Mouse (Mus musculus): Measurements from ENCODE around the gene E130116L18Rik. TPM values are rescaled to one million over a fixed set of nuclear protein-coding genes. Genes with fewer than 3 reads are reported as not detected.
"Not testable (repeated sequence)": the region's sequence is repeated elsewhere in the genome, so short reads cannot be mapped to it uniquely, and the experiment has no call there.

Gene E130116L18Rik
- total RNA-seq (2022): not detected

DNA sequence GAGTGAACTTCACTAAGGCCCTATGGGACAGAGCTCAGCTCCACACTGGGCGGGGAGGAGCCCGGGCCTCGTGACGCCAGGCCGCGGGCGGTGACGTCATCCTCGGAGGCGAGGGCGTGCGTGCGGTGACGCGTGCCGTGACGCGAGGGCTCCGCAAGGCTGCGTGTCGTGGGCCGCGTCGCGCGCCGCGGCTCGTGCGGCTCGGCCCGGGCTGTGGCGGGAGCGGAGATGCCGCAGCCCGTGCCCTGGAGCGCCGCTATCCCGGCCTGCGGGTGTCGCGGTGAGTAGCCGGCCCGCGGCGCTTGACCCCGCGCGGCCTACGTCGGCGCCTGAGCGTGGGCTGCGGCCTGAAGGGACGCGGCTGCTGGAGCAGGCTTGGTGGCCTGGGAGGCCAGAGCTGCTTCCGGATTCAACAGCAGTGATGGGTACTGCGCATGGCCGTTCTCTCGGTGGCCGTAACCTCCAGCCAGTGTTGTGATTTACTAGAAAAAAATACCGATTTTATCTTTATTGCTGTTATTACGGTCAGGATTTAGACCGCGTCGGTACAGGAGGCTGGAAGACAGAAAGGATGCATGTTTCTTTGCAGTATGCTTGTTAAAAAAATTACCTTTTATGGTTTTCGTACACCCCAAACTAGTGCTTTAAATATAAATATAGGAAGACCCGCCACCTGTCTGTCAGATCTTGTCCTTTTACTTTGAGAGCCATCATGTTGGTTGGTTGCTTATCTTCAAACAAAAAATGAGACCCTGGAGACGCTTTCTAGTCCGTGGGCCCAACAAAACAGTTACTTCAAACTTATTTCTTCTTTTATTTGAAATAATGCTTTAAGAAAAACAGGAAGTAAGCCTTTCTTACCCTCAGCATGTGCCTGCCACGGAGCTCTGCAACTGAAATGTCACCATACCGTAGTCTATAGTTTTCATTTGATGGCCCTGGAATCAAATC, at the start of gene E130116L18Rik:
TSS of gene E130116L18Rik (minus strand) at position 402 of the 951 bp plus-strand sequence.
- peak; percentile 82 to 89 for DNase-seq (ENCODE audit: low spot score in 2 of 2)

DNA sequence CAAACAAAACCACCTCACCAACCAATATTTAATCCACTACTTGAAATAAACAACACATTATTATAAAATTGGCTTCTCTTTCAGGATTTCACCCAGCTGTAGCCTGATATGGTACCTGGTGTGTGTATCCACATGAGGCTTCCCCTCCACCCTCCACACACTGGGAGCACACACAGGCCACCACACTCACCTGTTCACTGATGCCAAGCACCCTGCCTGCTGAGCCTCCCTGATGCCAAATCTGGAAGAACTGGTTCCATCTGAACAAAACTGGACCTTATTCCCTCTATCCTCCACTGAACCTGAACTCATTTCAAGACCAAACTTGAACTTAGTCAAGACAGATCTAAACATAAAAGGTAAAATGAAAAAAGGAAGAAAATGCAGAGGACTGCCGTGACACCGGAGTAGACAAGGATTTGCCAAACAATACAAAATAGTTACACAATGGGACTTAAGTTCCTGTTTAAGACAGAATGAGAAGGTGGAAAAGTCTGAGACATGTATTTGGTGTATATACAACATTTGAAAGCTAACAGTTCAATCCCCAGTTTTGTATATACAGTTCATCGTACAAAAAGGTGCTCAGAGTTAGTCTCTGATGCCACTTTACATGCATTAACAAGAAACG, 45.4 kb upstream of the E130116L18Rik start:
- no peak for DNase-seq (ENCODE audit: low spot score in 2 of 2)

GRCm38 (mm10) chr5:25262266-25262665, 39.3 kb upstream of the E130116L18Rik start:
- DNase-seq (ENCODE audit: low spot score in 2 of 2): no peak

- DNase-seq (ENCODE audit: low spot score in 2 of 2): no peak
Observed at GRCm38 (mm10) chr5:25261452-25261851, 38.5 kb upstream of the E130116L18Rik start.

DNA sequence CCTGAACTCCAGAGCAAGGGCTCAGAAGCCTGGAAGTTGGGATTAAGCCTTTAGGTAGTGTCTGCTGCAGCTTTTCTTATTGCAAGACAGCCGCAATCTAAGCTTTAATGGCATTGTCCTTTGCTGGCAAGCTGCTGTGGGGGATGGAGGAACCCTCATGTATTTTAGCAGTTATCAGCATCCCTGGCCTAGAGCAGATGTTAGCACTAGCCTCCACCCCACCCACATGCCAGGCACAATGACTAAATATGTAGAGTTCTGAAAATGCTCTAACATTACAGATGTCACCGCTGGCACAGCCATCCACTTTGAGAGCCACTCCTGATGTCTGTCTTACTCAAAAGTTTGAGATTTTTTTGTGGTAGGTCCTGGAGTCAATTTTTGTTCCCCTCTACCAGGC, 33.7 kb upstream of the E130116L18Rik start:
- DNase-seq (ENCODE audit: low spot score in 2 of 2): peak in 1 of 2 experiments; percentile 21

- DNase-seq (ENCODE audit: low spot score in 2 of 2): no peak
Observed at GRCm38 (mm10) chr5:25254491-25254890, 31.5 kb upstream of the E130116L18Rik start.

DNA sequence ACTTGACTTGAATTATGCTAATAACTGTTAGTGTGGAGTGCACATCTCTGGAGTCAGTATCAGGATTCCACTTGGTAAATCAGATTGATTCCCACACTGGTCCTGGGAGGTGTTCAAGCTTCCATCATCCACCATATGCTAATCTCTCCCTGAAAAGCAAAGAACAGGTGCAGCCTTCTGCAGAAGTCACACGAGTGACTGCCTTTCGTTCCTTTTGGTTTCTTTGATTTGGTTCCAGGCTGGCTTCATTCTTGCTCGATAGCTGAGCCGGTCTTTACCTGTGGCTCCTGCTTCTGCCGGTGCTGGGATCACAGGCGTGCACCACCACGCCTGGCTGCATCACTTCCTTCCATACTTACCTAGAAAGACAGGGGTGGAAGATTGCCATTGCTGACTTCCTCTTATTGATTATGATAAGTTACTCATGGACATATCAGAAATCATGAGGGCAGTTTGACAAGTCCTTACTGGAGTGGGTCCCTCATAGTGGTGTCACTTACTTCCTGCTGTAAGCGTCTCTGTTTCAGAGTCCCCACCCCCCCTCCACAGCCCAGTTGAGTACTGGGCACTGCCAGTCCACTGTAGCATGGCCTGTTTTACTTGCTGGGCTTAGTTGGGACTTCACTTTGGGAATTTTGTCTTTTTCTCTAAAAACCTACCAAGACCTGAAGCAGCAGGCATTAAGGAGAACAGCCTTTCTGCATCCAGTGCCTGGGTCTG, 30.0 kb upstream of the E130116L18Rik start:
- DNase-seq (ENCODE audit: low spot score in 2 of 2): no peak

DNA sequence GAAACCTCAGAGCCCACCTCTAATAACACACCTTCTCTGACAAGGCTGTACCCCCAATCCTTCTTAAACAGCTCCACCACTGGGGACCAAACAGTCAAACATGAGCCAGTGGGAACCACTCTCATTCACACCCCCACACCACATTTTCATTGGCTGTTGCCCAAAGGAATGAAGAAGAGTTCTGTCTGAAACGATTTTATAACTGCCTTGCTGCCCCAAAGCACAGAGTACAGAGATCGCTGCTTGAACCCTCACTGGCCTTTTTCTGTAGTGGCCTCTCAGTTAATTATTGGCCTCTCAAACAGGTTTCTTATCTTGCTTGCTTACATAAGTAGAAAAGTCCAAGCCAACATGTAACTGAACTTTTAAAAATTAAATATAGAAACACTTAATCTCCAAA, 29.5 kb upstream of the E130116L18Rik start:
- no peak for DNase-seq (ENCODE audit: low spot score in 2 of 2)

DNA sequence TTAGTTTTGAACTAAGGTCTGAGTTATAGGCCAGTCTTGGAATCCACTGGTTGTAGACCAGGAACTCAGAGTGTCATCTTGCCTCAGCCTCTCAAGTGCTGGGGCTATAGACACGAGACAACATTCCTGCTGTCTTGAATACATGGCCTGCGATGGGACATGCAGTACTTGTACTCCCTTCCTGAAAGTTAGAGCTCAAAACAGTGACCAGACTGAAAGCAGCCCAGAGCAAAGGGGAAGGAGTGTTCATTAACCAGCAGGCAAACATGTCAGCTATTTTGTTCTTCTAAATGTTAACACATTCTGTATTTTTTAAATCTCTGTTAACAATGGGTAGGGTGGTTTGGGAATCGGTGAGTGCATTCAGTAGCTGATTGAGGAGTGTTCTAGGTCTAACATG, 24.1 kb upstream of the E130116L18Rik start:
- no peak for DNase-seq (ENCODE audit: low spot score in 2 of 2)

DNA sequence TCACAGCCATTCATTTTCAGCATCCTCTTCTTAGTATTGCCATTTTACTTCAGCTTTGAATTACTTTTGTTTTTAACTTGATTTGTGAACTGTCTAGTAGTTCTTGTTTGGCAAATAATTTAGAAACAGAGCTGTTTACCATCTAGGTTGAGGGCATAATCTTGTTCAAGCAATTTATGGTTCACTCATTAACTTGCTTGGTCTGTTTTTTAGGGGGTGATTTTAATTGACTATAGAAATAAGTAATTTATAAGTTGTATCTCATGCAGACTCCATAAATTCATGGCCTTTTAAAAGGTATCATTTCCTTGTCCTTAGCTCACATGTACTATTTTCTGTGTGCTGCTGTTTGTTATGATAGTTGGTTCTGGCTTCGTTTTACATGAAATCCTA, 23.5 kb upstream of the E130116L18Rik start:
- no peak for DNase-seq (ENCODE audit: low spot score in 2 of 2)

GRCm38 (mm10) chr5:25245806-25246472, 23.0 kb upstream of the E130116L18Rik start:
- no peak for DNase-seq (ENCODE audit: low spot score in 2 of 2)

GRCm38 (mm10) chr5:25243101-25243500, 20.1 kb upstream of the E130116L18Rik start:
- no peak for DNase-seq (ENCODE audit: low spot score in 2 of 2)

DNA sequence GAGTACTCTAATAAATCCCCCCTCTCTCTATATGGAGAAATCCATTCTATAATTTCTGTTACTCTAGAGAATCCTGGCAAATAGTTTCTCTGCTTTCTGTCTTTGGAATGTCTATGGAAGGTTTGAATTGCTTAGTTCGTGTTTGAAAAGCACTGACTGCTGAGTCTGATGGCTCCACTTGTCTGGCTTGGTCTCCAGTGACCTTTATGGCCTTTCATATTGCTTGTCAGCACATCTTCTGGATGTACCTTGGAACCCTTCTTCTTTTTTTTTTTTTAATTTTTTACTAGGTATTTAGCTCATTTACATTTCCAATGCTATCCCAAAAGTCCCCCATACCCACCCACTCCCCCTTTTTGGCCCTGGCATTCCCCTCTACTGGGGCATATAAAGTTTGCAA, 1.4 kb upstream of the E130116L18Rik start:
- DNase-seq (ENCODE audit: low spot score in 2 of 2): not testable (repeated sequence)

DNA sequence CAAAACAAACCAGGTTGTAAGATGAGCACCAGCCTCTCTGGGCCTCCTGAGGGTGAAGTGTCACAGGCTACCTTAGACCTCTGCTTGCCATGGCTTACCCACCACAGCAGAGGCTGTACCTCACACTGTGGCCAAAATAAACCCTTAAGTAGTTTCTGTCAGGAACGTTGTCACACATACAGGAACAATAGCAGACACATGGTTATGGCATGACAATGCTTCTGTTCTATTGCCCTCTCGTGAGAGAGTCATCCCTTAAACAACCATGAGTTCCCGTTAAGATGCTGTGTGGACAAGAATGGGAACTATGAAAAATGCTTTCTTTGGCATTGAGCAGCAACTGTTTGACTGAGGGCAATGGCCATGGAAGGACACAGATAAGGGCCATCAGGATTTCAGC, 1.3 kb downstream of the E130116L18Rik start, which contains the start of gene Galnt11:
TSS of gene Galnt11 (plus strand) at position 301 of the 400 bp plus-strand sequence.
- no peak for DNase-seq (ENCODE audit: low spot score in 2 of 2)

DNA sequence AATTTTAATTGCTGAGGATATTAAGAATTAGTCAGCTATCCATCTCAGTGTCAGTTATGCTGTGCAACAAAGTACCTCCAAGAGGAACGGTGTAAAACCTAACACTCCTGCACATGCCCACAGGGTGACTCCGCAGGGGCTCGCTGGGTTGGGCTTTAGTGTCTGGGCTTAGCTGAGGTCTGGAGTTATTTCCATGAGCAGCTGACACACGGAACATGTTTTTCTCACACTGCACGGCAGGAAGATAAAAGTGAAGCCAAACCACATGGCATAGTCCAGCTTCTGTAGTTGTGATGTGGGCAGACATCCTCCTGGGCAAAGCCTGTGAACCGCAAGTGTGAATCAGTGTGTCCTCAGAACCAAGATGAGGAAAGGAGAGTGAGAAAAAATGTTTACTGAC, 7.9 kb downstream of the E130116L18Rik start:
- DNase-seq (ENCODE audit: low spot score in 2 of 2): no peak

DNA sequence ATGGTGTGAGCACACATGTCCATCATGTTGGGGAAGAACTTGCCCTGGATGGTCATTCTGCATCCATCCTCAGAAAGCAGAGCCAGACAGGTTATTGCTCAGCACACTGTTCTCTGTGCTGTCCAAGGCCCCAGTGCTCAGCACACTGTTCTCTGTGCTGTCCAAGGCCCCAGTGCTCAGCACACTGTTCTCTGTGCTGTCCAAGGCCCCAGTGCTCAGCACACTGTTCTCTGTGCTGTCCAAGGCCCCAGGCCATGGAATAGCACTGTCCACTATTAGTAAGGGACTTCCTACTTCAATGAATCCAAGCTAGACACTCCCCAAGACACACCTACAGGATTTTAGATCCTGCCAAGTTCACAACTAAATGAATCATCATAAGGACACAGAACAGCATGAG, 9.7 kb downstream of the E130116L18Rik start:
- DNase-seq (ENCODE audit: low spot score in 2 of 2): not testable (repeated sequence)

- peak; percentile 10 to 30 for DNase-seq (ENCODE audit: low spot score in 2 of 2)
Observed at GRCm38 (mm10) chr5:25211872-25212271, 11.1 kb downstream of the E130116L18Rik start.

DNA sequence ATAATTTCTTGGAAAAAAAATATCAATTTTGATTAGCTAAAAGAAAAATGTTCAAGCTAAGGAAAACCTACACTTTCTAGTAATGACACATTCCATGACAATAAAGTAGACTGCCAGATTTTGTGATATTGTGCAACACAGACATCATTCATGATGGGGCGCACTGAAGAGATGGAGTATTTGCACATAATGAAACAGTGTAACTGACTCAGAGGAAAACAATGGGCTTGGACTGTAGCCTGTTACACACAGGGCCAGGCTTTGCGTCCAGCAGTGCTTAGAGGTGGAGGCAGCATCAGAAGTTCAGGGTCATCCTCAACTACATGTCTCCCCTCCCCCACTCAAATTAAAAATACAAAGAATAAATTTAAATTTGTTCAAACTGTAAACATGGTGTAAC, 32.4 kb downstream of the E130116L18Rik start:
- DNase-seq (ENCODE audit: low spot score in 2 of 2): no peak

DNA sequence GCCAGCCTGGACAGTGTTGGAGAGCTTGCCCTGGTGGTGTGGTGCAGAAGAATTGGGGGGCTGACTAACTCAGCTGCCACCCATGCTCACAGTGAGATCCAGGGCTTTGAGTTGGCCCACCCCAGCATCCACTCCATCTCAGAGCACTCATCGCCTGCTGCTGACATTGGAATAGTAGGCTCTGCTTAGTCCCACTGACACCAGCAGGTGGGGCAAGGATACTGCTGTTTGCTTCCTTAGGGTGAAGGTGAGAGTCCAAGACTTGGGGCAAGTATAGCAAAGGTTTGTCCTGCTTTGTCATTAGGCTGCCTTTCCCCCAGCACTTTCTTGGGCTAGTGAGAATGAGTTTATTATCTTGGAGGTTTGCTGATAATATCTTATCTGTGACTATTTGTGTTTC, 34.2 kb downstream of the E130116L18Rik start:
- DNase-seq (ENCODE audit: low spot score in 2 of 2): no peak

DNA sequence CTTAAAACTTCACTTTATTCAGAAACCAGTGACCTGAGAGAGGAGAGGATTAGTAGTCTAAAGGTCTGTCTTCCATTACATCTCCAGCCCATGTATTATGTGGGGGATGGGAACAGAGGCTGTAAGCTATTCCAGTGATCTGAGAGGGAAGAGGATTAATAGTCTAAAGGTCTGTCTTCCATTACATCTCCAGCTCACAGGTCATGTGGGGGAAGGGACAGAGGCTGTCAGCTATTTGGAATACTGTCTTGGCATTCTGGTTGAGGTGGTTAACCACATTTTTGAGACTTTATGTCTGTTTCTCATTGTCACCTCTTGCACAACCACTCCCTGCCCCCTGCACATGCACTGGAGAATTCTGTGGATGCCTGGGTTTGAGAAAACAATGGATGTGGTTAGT, 35.2 kb downstream of the E130116L18Rik start:
- no peak for DNase-seq (ENCODE audit: low spot score in 2 of 2)

GRCm38 (mm10) chr5:25184594-25184993, 38.4 kb downstream of the E130116L18Rik start:
- DNase-seq (ENCODE audit: low spot score in 2 of 2): no peak

Data from layer of hippocampus, adult 8-10 months (tissue).